Mouse (Mus musculus): ENCODE results near the gene S100a5. TPM values are rescaled to one million over a fixed set of nuclear protein-coding genes. Genes with fewer than 3 reads are reported as not detected.

S100a5 gene
- polyA plus RNA-seq, 1 experiment from 2014 or later: not detected

GRCm38 (mm10) chr3:90596810-90597209, 11.5 kb upstream of the S100a5 start:
- DNase-seq (ENCODE audit: low spot score, missing footprints) (no peak), ATAC-seq (ENCODE audit: low FRiP score) (no peak)
- H3K4me1 ChIP-seq (ENCODE audit: control insufficient read depth, insufficient read depth, low read length): no peaks in the 10 kb centered on the region
- H3K27ac ChIP-seq (ENCODE audit: low read depth, low read length): no peak overlapping the region
- no peak overlapping the region for H3K4me3 ChIP-seq (ENCODE audit: low read depth, low read length)
- no peaks in the 10 kb centered on the region for H3K27me3 ChIP-seq (ENCODE audit: control insufficient read depth, insufficient read depth, low read length)
- no peak overlapping the region for H3K9ac ChIP-seq (ENCODE audit: low read length)
- H3K36me3 ChIP-seq (ENCODE audit: control insufficient read depth, insufficient read depth, low read length): no peaks in the 10 kb centered on the region
- 90% methylated on average over 6 of the region's 6 CpGs for WGBS
- H3K4me2 ChIP-seq: no peak overlapping the region
- H3K9me3 ChIP-seq (ENCODE audit: control insufficient read depth, low read length): no peaks in the 10 kb centered on the region

GRCm38 (mm10) chr3:90597736-90598135, 10.6 kb upstream of the S100a5 start:
- H3K27me3 ChIP-seq (ENCODE audit: control insufficient read depth, insufficient read depth, low read length): no peaks in the 10 kb centered on the region
- H3K4me1 ChIP-seq (ENCODE audit: control insufficient read depth, insufficient read depth, low read length): no peaks in the 10 kb centered on the region
- H3K9me3 ChIP-seq (ENCODE audit: control insufficient read depth, low read length): no peaks in the 10 kb centered on the region
- ATAC-seq (ENCODE audit: low FRiP score) (no peak), DNase-seq (ENCODE audit: low spot score, missing footprints) (no peak)
- H3K36me3 ChIP-seq (ENCODE audit: control insufficient read depth, insufficient read depth, low read length): no peaks in the 10 kb centered on the region
- no peak overlapping the region for H3K4me3 ChIP-seq (ENCODE audit: low read depth, low read length)
- H3K9ac ChIP-seq (ENCODE audit: low read length): no peak overlapping the region
- H3K27ac ChIP-seq (ENCODE audit: low read depth, low read length): no peak overlapping the region
- 64% methylated on average over 6 of the region's 6 CpGs for WGBS
- H3K4me2 ChIP-seq: no peak overlapping the region

- H3K4me2 ChIP-seq: no peak overlapping the region
- H3K36me3 ChIP-seq (ENCODE audit: control insufficient read depth, insufficient read depth, low read length): no peaks in the 10 kb centered on the region
- no peaks in the 10 kb centered on the region for H3K9me3 ChIP-seq (ENCODE audit: control insufficient read depth, low read length)
- no peak overlapping the region for H3K27ac ChIP-seq (ENCODE audit: low read depth, low read length)
- H3K4me3 ChIP-seq (ENCODE audit: low read depth, low read length): no peak overlapping the region
- no peaks in the 10 kb centered on the region for H3K27me3 ChIP-seq (ENCODE audit: control insufficient read depth, insufficient read depth, low read length)
- 84% methylated on average over 4 of the region's 4 CpGs for WGBS
- no peak overlapping the region for H3K9ac ChIP-seq (ENCODE audit: low read length)
- peak; percentile 82 for DNase-seq (ENCODE audit: low spot score, missing footprints)
- no peaks in the 10 kb centered on the region for H3K4me1 ChIP-seq (ENCODE audit: control insufficient read depth, insufficient read depth, low read length)
- ATAC-seq (ENCODE audit: low FRiP score): no peak
These were observed 10.1 kb upstream of the S100a5 start for GRCm38 (mm10) chr3:90598212-90598611.

- Histone ChIP-seq H3K9ac (ENCODE audit: low read length) (no peak overlapping the region), H3K36me3 (ENCODE audit: control insufficient read depth, insufficient read depth, low read length) (no peaks in the 10 kb centered on the region), H3K9me3 (ENCODE audit: control insufficient read depth, low read length) (no peaks in the 10 kb centered on the region), H3K27me3 (ENCODE audit: control insufficient read depth, insufficient read depth, low read length) (no peaks in the 10 kb centered on the region), H3K4me2 (no peak overlapping the region), H3K4me1 (ENCODE audit: control insufficient read depth, insufficient read depth, low read length) (no peaks in the 10 kb centered on the region), H3K27ac (ENCODE audit: low read depth, low read length) (no peak overlapping the region), H3K4me3 (ENCODE audit: low read depth, low read length) (no peak overlapping the region)
- DNase-seq (ENCODE audit: low spot score, missing footprints) (peak; percentile 35), ATAC-seq (ENCODE audit: low FRiP score) (no peak)
- 80% methylated on average over 3 of the region's 3 CpGs for WGBS
These were observed 8.9 kb upstream of the S100a5 start for GRCm38 (mm10) chr3:90599401-90599800.

- H3K9ac ChIP-seq (ENCODE audit: low read length): no peak overlapping the region
- no peaks in the 10 kb centered on the region for H3K36me3 ChIP-seq (ENCODE audit: control insufficient read depth, insufficient read depth, low read length)
- H3K27ac ChIP-seq (ENCODE audit: low read depth, low read length): no peak overlapping the region
- WGBS: 84% methylated on average over 6 of the region's 6 CpGs
- no peaks in the 10 kb centered on the region for H3K9me3 ChIP-seq (ENCODE audit: control insufficient read depth, low read length)
- H3K27me3 ChIP-seq (ENCODE audit: control insufficient read depth, insufficient read depth, low read length): no peaks in the 10 kb centered on the region
- H3K4me2 ChIP-seq: no peak overlapping the region
- no peak overlapping the region for H3K4me3 ChIP-seq (ENCODE audit: low read depth, low read length)
- DNase-seq (ENCODE audit: low spot score, missing footprints): no peak
- ATAC-seq (ENCODE audit: low FRiP score): no peak
- no peaks in the 10 kb centered on the region for H3K4me1 ChIP-seq (ENCODE audit: control insufficient read depth, insufficient read depth, low read length)
These were observed 8.3 kb upstream of the S100a5 start for GRCm38 (mm10) chr3:90600036-90600435.

GRCm38 (mm10) chr3:90600458-90601195, 7.7 kb upstream of the S100a5 start:
- no peak overlapping the region for H3K9ac ChIP-seq (ENCODE audit: low read length)
- peak; percentile 60 for DNase-seq (ENCODE audit: low spot score, missing footprints)
- no peak for ATAC-seq (ENCODE audit: low FRiP score)
- H3K4me1 ChIP-seq (ENCODE audit: control insufficient read depth, insufficient read depth, low read length): no peaks in the 10 kb centered on the region
- WGBS: 82% methylated on average over 8 of the region's 8 CpGs
- no peak overlapping the region for H3K4me2 ChIP-seq
- no peaks in the 10 kb centered on the region for H3K9me3 ChIP-seq (ENCODE audit: control insufficient read depth, low read length)
- H3K4me3 ChIP-seq (ENCODE audit: low read depth, low read length): no peak overlapping the region
- H3K36me3 ChIP-seq (ENCODE audit: control insufficient read depth, insufficient read depth, low read length): no peaks in the 10 kb centered on the region
- H3K27me3 ChIP-seq (ENCODE audit: control insufficient read depth, insufficient read depth, low read length): no peaks in the 10 kb centered on the region
- H3K27ac ChIP-seq (ENCODE audit: low read depth, low read length): no peak overlapping the region

- H3K9ac ChIP-seq (ENCODE audit: low read length): no peak within 1 kb of the TSS
- H3K27ac ChIP-seq (ENCODE audit: low read depth, low read length): no peak within 1 kb of the TSS
- DNase-seq (ENCODE audit: low spot score, missing footprints) (peak; percentile 14), ATAC-seq (ENCODE audit: low FRiP score) (no peak)
- WGBS: 86% methylated on average over 11 of the region's 11 CpGs
- H3K4me2 ChIP-seq: no peak within 1 kb of the TSS
- H3K27me3 ChIP-seq (ENCODE audit: control insufficient read depth, insufficient read depth, low read length): no peaks in the 10 kb centered on the region
- H3K4me3 ChIP-seq (ENCODE audit: low read depth, low read length): no peak within 1 kb of the TSS
- no peaks in the 10 kb centered on the region for H3K9me3 ChIP-seq (ENCODE audit: control insufficient read depth, low read length)
- H3K36me3 ChIP-seq (ENCODE audit: control insufficient read depth, insufficient read depth, low read length): no peaks in the 10 kb centered on the region
- no peaks in the 10 kb centered on the region for H3K4me1 ChIP-seq (ENCODE audit: control insufficient read depth, insufficient read depth, low read length)
These were observed 6.7 kb upstream of the S100a5 start, which contains the start of gene Gm42674 for GRCm38 (mm10) chr3:90601486-90602110. Gene Gm42674 (plus strand): TSS chr3:90601904.

- Histone ChIP-seq H3K9me3 (ENCODE audit: control insufficient read depth, low read length) (no peaks in the 10 kb centered on the region), H3K4me3 (ENCODE audit: low read depth, low read length) (no peak within 1 kb of the TSS), H3K27ac (ENCODE audit: low read depth, low read length) (no peak within 1 kb of the TSS), H3K27me3 (ENCODE audit: control insufficient read depth, insufficient read depth, low read length) (no peaks in the 10 kb centered on the region), H3K4me1 (ENCODE audit: control insufficient read depth, insufficient read depth, low read length) (no peaks in the 10 kb centered on the region), H3K9ac (ENCODE audit: low read length) (no peak within 1 kb of the TSS), H3K4me2 (no peak within 1 kb of the TSS), H3K36me3 (ENCODE audit: control insufficient read depth, insufficient read depth, low read length) (no peaks in the 10 kb centered on the region)
- DNase-seq (ENCODE audit: low spot score, missing footprints) (peak; percentile 61), ATAC-seq (ENCODE audit: low FRiP score) (no peak)
- WGBS: 67% methylated on average over 3 of the region's 3 CpGs
These were observed 4.7 kb upstream of the S100a5 start, which contains the start of gene S100a4 for GRCm38 (mm10) chr3:90603623-90604022. Gene S100a4 (plus strand): TSS chr3:90603771.

GRCm38 (mm10) chr3:90604416-90604815, 3.9 kb upstream of the S100a5 start:
- no peaks in the 10 kb centered on the region for H3K4me1 ChIP-seq (ENCODE audit: control insufficient read depth, insufficient read depth, low read length)
- H3K9ac ChIP-seq (ENCODE audit: low read length): no peak overlapping the region
- DNase-seq (ENCODE audit: low spot score, missing footprints): peak; percentile 73
- no peak overlapping the region for H3K4me3 ChIP-seq (ENCODE audit: low read depth, low read length)
- H3K4me2 ChIP-seq: no peak overlapping the region
- no peaks in the 10 kb centered on the region for H3K9me3 ChIP-seq (ENCODE audit: control insufficient read depth, low read length)
- H3K36me3 ChIP-seq (ENCODE audit: control insufficient read depth, insufficient read depth, low read length): no peaks in the 10 kb centered on the region
- H3K27me3 ChIP-seq (ENCODE audit: control insufficient read depth, insufficient read depth, low read length): no peaks in the 10 kb centered on the region
- WGBS: 90% methylated on average over 4 of the region's 4 CpGs
- ATAC-seq (ENCODE audit: low FRiP score): no peak
- no peak overlapping the region for H3K27ac ChIP-seq (ENCODE audit: low read depth, low read length)
